Mouse (Mus musculus) G1E (cell line): Measurements from ENCODE around the gene Ptprn. TPM values are rescaled to one million over a fixed set of nuclear protein-coding genes. Genes with fewer than 3 reads are reported as not detected.

Source experiments
- ATAC-seq: 2 replicates; pipeline ENCODE4 v1.8.0; 2016; ENCODE audit warnings: mild to moderate bottlenecking; ENCODE audit not compliant: insufficient number of reproducible peaks, poor library complexity, low FRiP score, severe bottlenecking; ENCODE audit errors: extremely low read depth
- DNase-seq: peaks from one replicate; pipeline ENCODE4 v3.0.0; 2012; ENCODE audit warnings: low spot score
- H3K27me3 ChIP-seq: 2 replicates; pipeline ENCODE4 v1.6.1; 2012; ENCODE audit warnings: mild to moderate bottlenecking, low read length, inconsistent platforms; ENCODE audit not compliant: insufficient read depth
- H3K36me3 ChIP-seq: replicated peaks from 2 replicates; pipeline ENCODE3; 2012; ENCODE audit warnings: mild to moderate bottlenecking, inconsistent platforms
- H3K4me1 ChIP-seq: 2 replicates; pipeline ENCODE4 v1.6.1; 2012; ENCODE audit warnings: low read depth, low read length, inconsistent platforms, mixed read lengths; ENCODE audit not compliant: insufficient read depth
- H3K4me3 ChIP-seq: 2 replicates; pipeline ENCODE4 v1.5.1; 2012; ENCODE audit warnings: low read depth, mild to moderate bottlenecking, inconsistent platforms, low read length, moderate library complexity, mixed read lengths
- H3K9me3 ChIP-seq: replicated peaks from 2 replicates; pipeline ENCODE4 v1.6.1; 2012; ENCODE audit warnings: inconsistent platforms
- CTCF ChIP-seq: IDR thresholded peaks from 2 replicates; pipeline ENCODE4 v1.5.1; 2012; ENCODE audit warnings: low read depth, low read length, inconsistent platforms, mixed read lengths
- GATA1 ChIP-seq: IDR thresholded peaks from 2 replicates; pipeline ENCODE4 v1.6.1; 2012; ENCODE audit warnings: borderline replicate concordance, low read length, inconsistent platforms, mixed read lengths
- GATA2 ChIP-seq: IDR thresholded peaks from 2 replicates; pipeline ENCODE4 v1.6.1; 2012; ENCODE audit warnings: low read depth, low read length, inconsistent platforms, borderline replicate concordance
- POLR2AphosphoS5 ChIP-seq: IDR thresholded peaks from 2 replicates; pipeline ENCODE4 v1.6.1; 2012; ENCODE audit warnings: low read depth, low read length, inconsistent platforms; ENCODE audit not compliant: insufficient replicate concordance
- TAL1 ChIP-seq: conservative IDR thresholded peaks from 2 replicates; pipeline ENCODE4 v1.6.1; 2012; ENCODE audit warnings: low read depth, low read length, inconsistent platforms, mixed read lengths
- polyA plus RNA-seq: library from polyadenylated mRNA; stranded (reverse); fragments of >175 nt; gene quantifications from 2 replicates; pipeline ENCODE4 v1.2.3, GENCODE M21; 2012
- total RNA-seq, 2 experiments: library from RNA; stranded (forward) in 1 of 2; stranded (reverse) in 1 of 2; fragments of 200-1000 nt in 1 of 2; fragments of >200 nt in 1 of 2; fragmentation: Nextera tagmentation in 1 of 2; gene quantifications; 2 replicates each; pipeline ENCODE4 v1.2.3; 2014 to 2017

Gene Ptprn
- total and polyA plus RNA-seq, 3 experiments, result 0.03 to 0.11 TPM; not detected in 1

GRCm38 (mm10) chr1:75218227-75219001 is 45.9 kb downstream of the Ptprn start:
- peak; percentile 48 for ATAC-seq
- TF ChIP-seq TAL1, result no peak
- no peak for TF ChIP-seq POLR2AphosphoS5
- no peak for TF ChIP-seq CTCF
- TF ChIP-seq GATA2, result no peak
- TF ChIP-seq GATA1, result no peak
- peaks cover 46% of the 10 kb centered on the region for H3K36me3 ChIP-seq
- peak; percentile 85 for DNase-seq
- H3K4me3 ChIP-seq, result peak overlapping the region; percentile 76
- H3K27me3 ChIP-seq, result peaks cover 6% of the 10 kb centered on the region; the same call in 1 of the 2 replicates
- peaks cover 74% of the 10 kb centered on the region for H3K4me1 ChIP-seq
- no peaks in the 10 kb centered on the region for H3K9me3 ChIP-seq

- TF ChIP-seq POLR2AphosphoS5 (no peak), GATA2 (no peak), TAL1 (no peak), CTCF (no peak), GATA1 (no peak)
- ATAC-seq (no peak), DNase-seq (no peak)
- peaks cover 6% of the 10 kb centered on the region; the same call in 1 of the 2 replicates for H3K27me3 ChIP-seq
- no peaks in the 10 kb centered on the region for H3K9me3 ChIP-seq
- peaks cover 52% of the 10 kb centered on the region for H3K36me3 ChIP-seq
- peak overlapping the region; percentile 76 for H3K4me3 ChIP-seq
- H3K4me1 ChIP-seq, result peaks cover 74% of the 10 kb centered on the region
These were observed 46.4 kb downstream of the Ptprn start for GRCm38 (mm10) chr1:75217893-75218226.

- Histone ChIP-seq H3K4me3 (peak overlapping the region; percentile 76), H3K27me3 (peaks cover 6% of the 10 kb centered on the region; the same call in 1 of the 2 replicates), H3K36me3 (peaks cover 60% of the 10 kb centered on the region), H3K9me3 (no peaks in the 10 kb centered on the region), H3K4me1 (peaks cover 81% of the 10 kb centered on the region)
- ATAC-seq, result peak; percentile 4; the same call in 1 of the 2 replicates
- TF ChIP-seq TAL1 (0 out of 2 replicates have a peak, but pooled peaks have one; percentile 11), CTCF (no peak)
- peak; percentile 57 for DNase-seq
These were observed 47.3 kb downstream of the Ptprn start for GRCm38 (mm10) chr1:75216797-75217585.

GRCm38 (mm10) chr1:75215785-75216184 is 48.5 kb downstream of the Ptprn start:
- TF ChIP-seq CTCF, result no peak
- TF ChIP-seq POLR2AphosphoS5, result peak; percentile 79; the same call in 1 of the 2 replicates
- DNase-seq, result no peak
- H3K4me3 ChIP-seq, result peak overlapping the region; percentile 59; the same call in 1 of the 2 replicates
- peaks cover 86% of the 10 kb centered on the region for H3K4me1 ChIP-seq
- no peaks in the 10 kb centered on the region for H3K9me3 ChIP-seq
- peaks cover 70% of the 10 kb centered on the region for H3K36me3 ChIP-seq
- peaks cover 6% of the 10 kb centered on the region; the same call in 1 of the 2 replicates for H3K27me3 ChIP-seq
- no peak for ATAC-seq

GRCm38 (mm10) chr1:75214886-75215285 is 49.4 kb downstream of the Ptprn start:
- no peak for ATAC-seq
- Histone ChIP-seq H3K27me3 (peaks cover 6% of the 10 kb centered on the region; the same call in 1 of the 2 replicates), H3K4me1 (peaks cover 91% of the 10 kb centered on the region), H3K9me3 (no peaks in the 10 kb centered on the region), H3K36me3 (peaks cover 70% of the 10 kb centered on the region), H3K4me3 (peak overlapping the region; percentile 37; the same call in 1 of the 2 replicates)
- no peak for TF ChIP-seq POLR2AphosphoS5
- TF ChIP-seq TAL1, result no peak
- no peak for DNase-seq

- ATAC-seq (no peak), DNase-seq (no peak)
- Histone ChIP-seq H3K4me1 (peaks cover 91% of the 10 kb centered on the region), H3K9me3 (no peaks in the 10 kb centered on the region), H3K4me3 (peak overlapping the region; percentile 37; the same call in 1 of the 2 replicates), H3K36me3 (peaks cover 70% of the 10 kb centered on the region), H3K27me3 (peaks cover 1% of the 10 kb centered on the region; the same call in 1 of the 2 replicates)
- no peak for TF ChIP-seq TAL1
- TF ChIP-seq POLR2AphosphoS5, result 0 out of 2 replicates have a peak, but pooled peaks have one; percentile 48
- TF ChIP-seq GATA1, result no peak
These were observed 49.9 kb downstream of the Ptprn start for GRCm38 (mm10) chr1:75214442-75214841.
